Mouse (Mus musculus): ENCODE results near the gene Lrrc36. TPM values are rescaled to one million over a fixed set of nuclear protein-coding genes. Genes with fewer than 3 reads are reported as not detected.

Lrrc36 gene
- polyA plus RNA-seq, 1 experiment from 2014 or later, result 2.7 TPM

- no peak overlapping the region for H3K4me3 ChIP-seq (ENCODE audit: low read depth, low read length)
- WGBS, result 93% methylated on average over 10 of the region's 10 CpGs
- no peak overlapping the region for H3K27ac ChIP-seq (ENCODE audit: low read depth, low read length)
- DNase-seq (ENCODE audit: low spot score, missing footprints) (no peak), ATAC-seq (ENCODE audit: low FRiP score) (no peak)
- peaks cover 43% of the 10 kb centered on the region for H3K4me1 ChIP-seq (ENCODE audit: control insufficient read depth, insufficient read depth, low read length)
- peaks cover 6% of the 10 kb centered on the region for H3K27me3 ChIP-seq (ENCODE audit: control insufficient read depth, insufficient read depth, low read length)
- no peak overlapping the region for H3K4me2 ChIP-seq
- H3K9ac ChIP-seq (ENCODE audit: low read length), result no peak overlapping the region
- peaks cover 4% of the 10 kb centered on the region; the same call in 1 of the 2 replicates for H3K36me3 ChIP-seq (ENCODE audit: control insufficient read depth, insufficient read depth, low read length)
- no peaks in the 10 kb centered on the region for H3K9me3 ChIP-seq (ENCODE audit: control insufficient read depth, low read length)
Measured at GRCm38 (mm10) chr8:105467396-105467985, 54.1 kb downstream of the Lrrc36 start.

GRCm38 (mm10) chr8:105468002-105468720 is 54.8 kb downstream of the Lrrc36 start:
- ATAC-seq (ENCODE audit: low FRiP score) (no peak), DNase-seq (ENCODE audit: low spot score, missing footprints) (no peak)
- 89% methylated on average over 27 of the region's 27 CpGs for WGBS
- Histone ChIP-seq H3K4me3 (ENCODE audit: low read depth, low read length) (no peak overlapping the region), H3K9ac (ENCODE audit: low read length) (no peak overlapping the region), H3K36me3 (ENCODE audit: control insufficient read depth, insufficient read depth, low read length) (peaks cover 4% of the 10 kb centered on the region; the same call in 1 of the 2 replicates), H3K9me3 (ENCODE audit: control insufficient read depth, low read length) (no peaks in the 10 kb centered on the region), H3K4me1 (ENCODE audit: control insufficient read depth, insufficient read depth, low read length) (peaks cover 46% of the 10 kb centered on the region), H3K27ac (ENCODE audit: low read depth, low read length) (no peak overlapping the region), H3K4me2 (no peak overlapping the region), H3K27me3 (ENCODE audit: control insufficient read depth, insufficient read depth, low read length) (peaks cover 13% of the 10 kb centered on the region)

- H3K4me1 ChIP-seq (ENCODE audit: control insufficient read depth, insufficient read depth, low read length), result peaks cover 49% of the 10 kb centered on the region
- WGBS, result 22% methylated on average over 6 of the region's 6 CpGs
Measured at GRCm38 (mm10) chr8:105469041-105469695, 55.8 kb downstream of the Lrrc36 start.

GRCm38 (mm10) chr8:105469816-105470215 is 56.4 kb downstream of the Lrrc36 start:
- DNase-seq (ENCODE audit: low spot score, missing footprints) (no peak), ATAC-seq (ENCODE audit: low FRiP score) (no peak)
- Histone ChIP-seq H3K4me2 (peak overlapping the region; percentile 64), H3K4me1 (ENCODE audit: control insufficient read depth, insufficient read depth, low read length) (peaks cover 54% of the 10 kb centered on the region), H3K4me3 (ENCODE audit: low read depth, low read length) (peak overlapping the region; percentile 40), H3K9me3 (ENCODE audit: control insufficient read depth, low read length) (no peaks in the 10 kb centered on the region), H3K27ac (ENCODE audit: low read depth, low read length) (peak overlapping the region; percentile 55; the same call in 1 of the 2 replicates), H3K9ac (ENCODE audit: low read length) (peak overlapping the region; percentile 32), H3K27me3 (ENCODE audit: control insufficient read depth, insufficient read depth, low read length) (peaks cover 19% of the 10 kb centered on the region), H3K36me3 (ENCODE audit: control insufficient read depth, insufficient read depth, low read length) (peaks cover 4% of the 10 kb centered on the region; the same call in 1 of the 2 replicates)
- 93% methylated on average over 5 of the region's 5 CpGs for WGBS

More at GRCm38 (mm10) chr8:105469041-105469695, 55.8 kb downstream of the Lrrc36 start:
- Histone ChIP-seq H3K27ac (ENCODE audit: low read depth, low read length) (peak overlapping the region; percentile 55), H3K9ac (ENCODE audit: low read length) (peak overlapping the region; percentile 32), H3K27me3 (ENCODE audit: control insufficient read depth, insufficient read depth, low read length) (peaks cover 19% of the 10 kb centered on the region), H3K9me3 (ENCODE audit: control insufficient read depth, low read length) (no peaks in the 10 kb centered on the region), H3K4me2 (peak overlapping the region; percentile 64), H3K4me3 (ENCODE audit: low read depth, low read length) (0 out of 2 replicates have a peak overlapping the region, but pooled peaks have one; percentile 40), H3K36me3 (ENCODE audit: control insufficient read depth, insufficient read depth, low read length) (peaks cover 4% of the 10 kb centered on the region; the same call in 1 of the 2 replicates)
- DNase-seq (ENCODE audit: low spot score, missing footprints), result peak; percentile 92
- ATAC-seq (ENCODE audit: low FRiP score), result peak; percentile 45

- Histone ChIP-seq H3K27ac (ENCODE audit: low read depth, low read length) (no peak overlapping the region), H3K4me2 (peak overlapping the region; percentile 64), H3K4me1 (ENCODE audit: control insufficient read depth, insufficient read depth, low read length) (peaks cover 58% of the 10 kb centered on the region), H3K9ac (ENCODE audit: low read length) (peak overlapping the region; percentile 70), H3K4me3 (ENCODE audit: low read depth, low read length) (peak overlapping the region; percentile 40), H3K36me3 (ENCODE audit: control insufficient read depth, insufficient read depth, low read length) (peaks cover 4% of the 10 kb centered on the region; the same call in 1 of the 2 replicates), H3K27me3 (ENCODE audit: control insufficient read depth, insufficient read depth, low read length) (peaks cover 19% of the 10 kb centered on the region), H3K9me3 (ENCODE audit: control insufficient read depth, low read length) (no peaks in the 10 kb centered on the region)
- no peak for ATAC-seq (ENCODE audit: low FRiP score)
- 81% methylated on average over 5 of the region's 5 CpGs for WGBS
- DNase-seq (ENCODE audit: low spot score, missing footprints), result no peak
Measured at GRCm38 (mm10) chr8:105470262-105470661, 56.9 kb downstream of the Lrrc36 start.

- peaks cover 19% of the 10 kb centered on the region for H3K27me3 ChIP-seq (ENCODE audit: control insufficient read depth, insufficient read depth, low read length)
- ATAC-seq (ENCODE audit: low FRiP score) (no peak), DNase-seq (ENCODE audit: low spot score, missing footprints) (no peak)
- H3K36me3 ChIP-seq (ENCODE audit: control insufficient read depth, insufficient read depth, low read length), result peaks cover 4% of the 10 kb centered on the region; the same call in 1 of the 2 replicates
- H3K27ac ChIP-seq (ENCODE audit: low read depth, low read length), result peak overlapping the region; percentile 61
- peak overlapping the region; percentile 40 for H3K4me3 ChIP-seq (ENCODE audit: low read depth, low read length)
- H3K4me1 ChIP-seq (ENCODE audit: control insufficient read depth, insufficient read depth, low read length), result peaks cover 63% of the 10 kb centered on the region
- H3K9ac ChIP-seq (ENCODE audit: low read length), result peak overlapping the region; percentile 70
- H3K9me3 ChIP-seq (ENCODE audit: control insufficient read depth, low read length), result no peaks in the 10 kb centered on the region
- 18% methylated on average over 11 of the region's 11 CpGs for WGBS
- peak overlapping the region; percentile 64 for H3K4me2 ChIP-seq
Measured at GRCm38 (mm10) chr8:105470681-105471313, 57.4 kb downstream of the Lrrc36 start.

- 2% methylated on average over 25 of the region's 25 CpGs for WGBS
- Histone ChIP-seq H3K9ac (ENCODE audit: low read length) (peak within 1 kb of the TSS; percentile 70), H3K27me3 (ENCODE audit: control insufficient read depth, insufficient read depth, low read length) (peaks cover 19% of the 10 kb centered on the region), H3K9me3 (ENCODE audit: control insufficient read depth, low read length) (no peaks in the 10 kb centered on the region), H3K4me3 (ENCODE audit: low read depth, low read length) (peak within 1 kb of the TSS; percentile 40), H3K27ac (ENCODE audit: low read depth, low read length) (peak within 1 kb of the TSS; percentile 61), H3K4me2 (peak within 1 kb of the TSS; percentile 64), H3K36me3 (ENCODE audit: control insufficient read depth, insufficient read depth, low read length) (peaks cover 4% of the 10 kb centered on the region; the same call in 1 of the 2 replicates), H3K4me1 (ENCODE audit: control insufficient read depth, insufficient read depth, low read length) (peaks cover 65% of the 10 kb centered on the region)
- DNase-seq (ENCODE audit: low spot score, missing footprints) (peak; percentile 99), ATAC-seq (ENCODE audit: low FRiP score) (peak; percentile 93)
Measured at GRCm38 (mm10) chr8:105471314-105472015, 58.1 kb downstream of the Lrrc36 start, which contains the start of gene Tppp3. Tppp3 (minus strand) TSS chr8:105471526.

- peaks cover 19% of the 10 kb centered on the region for H3K27me3 ChIP-seq (ENCODE audit: control insufficient read depth, insufficient read depth, low read length)
- H3K27ac ChIP-seq (ENCODE audit: low read depth, low read length), result no peak overlapping the region
- no peak overlapping the region for H3K4me3 ChIP-seq (ENCODE audit: low read depth, low read length)
- peak overlapping the region; percentile 6; the same call in 1 of the 2 replicates for H3K9ac ChIP-seq (ENCODE audit: low read length)
- H3K36me3 ChIP-seq (ENCODE audit: control insufficient read depth, insufficient read depth, low read length), result peaks cover 2% of the 10 kb centered on the region; the same call in 1 of the 2 replicates
- DNase-seq (ENCODE audit: low spot score, missing footprints), result peak; percentile 89
- ATAC-seq (ENCODE audit: low FRiP score), result no peak
- H3K9me3 ChIP-seq (ENCODE audit: control insufficient read depth, low read length), result no peaks in the 10 kb centered on the region
- H3K4me1 ChIP-seq (ENCODE audit: control insufficient read depth, insufficient read depth, low read length), result peaks cover 65% of the 10 kb centered on the region
- 10% methylated on average over 23 of the region's 23 CpGs for WGBS
- H3K4me2 ChIP-seq, result peak overlapping the region; percentile 64; the same call in 1 of the 2 replicates
Measured at GRCm38 (mm10) chr8:105472414-105472932, 59.1 kb downstream of the Lrrc36 start.
